Mouse (Mus musculus) cerebellum, adult 2 months (tissue): ENCODE results near the gene Zfp3. TPM values are rescaled to one million over a fixed set of nuclear protein-coding genes. Genes with fewer than 3 reads are reported as not detected.

Experiments
- DNase-seq, 2 experiments: peaks; one replicate each; pipeline ENCODE4 v3.0.0; 2021
- H3K27ac ChIP-seq: fragments of 200-500 bp; 2 replicates; pipeline ENCODE4 v1.5.1; 2012; ENCODE audit warnings: low read length, control low read depth, inconsistent platforms; ENCODE audit not compliant: insufficient read depth
- H3K27me3 ChIP-seq: fragments of 200-500 bp; 2 replicates; pipeline ENCODE4 v1.6.1; 2012; ENCODE audit warnings: inconsistent platforms, mild to moderate bottlenecking, low read length, moderate library complexity; ENCODE audit not compliant: control insufficient read depth, insufficient read depth
- H3K4me1 ChIP-seq: fragments of 200-500 bp; 2 replicates; pipeline ENCODE4 v1.6.1; 2011; ENCODE audit warnings: low read length; ENCODE audit not compliant: control insufficient read depth, insufficient read depth
- H3K4me3 ChIP-seq: fragments of 200-500 bp; replicated peaks from 2 replicates; pipeline ENCODE3; 2011; ENCODE audit warnings: mild to moderate bottlenecking, low read depth, low read length, control low read depth; ENCODE audit not compliant: insufficient read depth
- CTCF ChIP-seq: fragments of 200-500 bp; IDR thresholded peaks from 2 replicates; pipeline ENCODE4 v1.5.1; 2011; ENCODE audit warnings: low read depth, mild to moderate bottlenecking, control low read depth, low read length, moderate library complexity, borderline replicate concordance; ENCODE audit not compliant: insufficient read depth
- POLR2A ChIP-seq: fragments of 200-500 bp; IDR thresholded peaks from 2 replicates; pipeline ENCODE4 v1.6.1; 2011; ENCODE audit warnings: low read length, control low read depth, borderline replicate concordance; ENCODE audit not compliant: insufficient read depth
- WGBS: fragments of 180-500 bp; shearing (Covaris S2); methylation state at CpG from one replicate; pipeline ENCODE4 v1.1.7; 2018; 5-methylcytosine and 5-hydroxymethylcytosine counted together
- polyA plus RNA-seq: library from polyadenylated mRNA; depleted of rRNA; stranded (reverse); fragments of >200 nt; gene quantifications from 2 replicates; pipeline ENCODE4 v1.2.3, GENCODE M21; 2012; rRNA removed

The Zfp3 gene
- 10.4 and 11.1 TPM in 2 replicates for polyA plus RNA-seq

DNA sequence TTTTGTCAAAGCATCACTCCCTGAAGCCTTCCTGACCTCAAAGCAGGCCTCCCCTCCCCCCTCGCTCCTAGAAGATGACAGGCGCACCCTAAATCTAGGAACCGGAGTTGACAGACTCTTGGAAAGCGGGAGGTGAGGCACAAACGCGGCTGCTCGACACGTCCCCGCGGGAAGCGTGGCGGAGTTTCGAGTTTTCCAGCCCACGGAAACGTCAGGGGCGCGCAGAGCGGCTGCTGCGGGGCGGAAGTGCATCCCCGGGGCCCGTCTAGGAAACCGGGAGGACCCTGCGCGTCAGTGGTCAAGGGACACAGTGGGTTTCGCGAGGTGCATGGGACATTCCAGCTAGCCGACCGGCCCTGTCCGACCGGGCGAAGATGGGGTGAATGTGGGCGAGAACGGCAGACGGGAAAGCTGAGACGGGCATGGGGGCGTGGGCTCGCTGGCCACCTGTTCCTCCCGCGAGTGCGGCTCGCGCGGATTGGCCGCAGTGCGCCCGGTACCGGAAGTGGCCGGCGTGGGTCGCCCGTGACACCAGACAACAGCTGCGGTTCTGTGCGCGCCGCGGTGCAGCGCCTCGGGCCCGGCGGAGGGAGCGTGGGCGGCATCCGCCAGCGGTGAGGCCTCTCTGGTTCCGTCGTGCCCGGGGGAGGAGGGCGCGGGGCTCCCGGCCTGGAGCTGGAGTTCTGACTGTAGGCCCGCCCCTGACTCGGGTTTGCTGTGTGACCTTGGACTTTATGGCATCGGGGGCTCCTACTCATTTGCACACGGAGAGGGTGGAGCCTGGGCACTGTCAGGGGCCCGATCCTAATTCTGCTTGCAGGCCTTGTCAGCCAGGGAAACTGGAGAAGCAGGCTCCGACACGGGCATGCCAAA, at the start of gene Zfp3:
TSS of gene Zfp3 (plus strand) at position 274 of the 873 bp plus-strand sequence.
- peak; percentile 85 to 88 for DNase-seq
- Histone ChIP-seq H3K27ac (peak within 1 kb of the TSS; percentile 76), H3K4me3 (peak within 1 kb of the TSS; percentile 77), H3K27me3 (no peaks in the 10 kb centered on the region), H3K4me1 (peaks cover 10% of the 10 kb centered on the region)
- peak; percentile 45; the same call in 1 of the 2 replicates for TF ChIP-seq POLR2A
- TF ChIP-seq CTCF = no peak
- WGBS = under 1% methylated on average over 78 of the region's 78 CpGs

DNA sequence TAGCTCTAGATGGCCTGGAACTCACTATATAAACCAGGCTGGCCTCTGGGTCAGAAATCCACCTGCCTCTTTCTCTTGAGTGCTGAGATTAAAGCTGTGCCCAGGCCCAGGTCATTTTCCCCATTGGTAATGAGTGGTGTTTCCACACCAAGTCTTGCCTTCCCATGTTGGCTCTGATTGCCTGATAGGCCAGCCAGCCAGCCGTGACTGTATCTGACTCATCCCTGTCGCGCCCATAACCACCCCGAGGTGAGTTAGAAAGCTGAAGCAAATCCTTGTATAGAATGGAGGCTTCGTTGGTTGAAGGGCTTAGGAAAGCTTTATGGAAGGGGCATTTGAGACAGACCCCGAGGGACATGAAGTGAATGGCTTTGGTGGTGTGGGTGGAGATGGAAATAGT, 48.2 kb upstream of the Zfp3 start:
- Histone ChIP-seq H3K27me3 (no peaks in the 10 kb centered on the region), H3K4me3 (no peak overlapping the region), H3K27ac (no peak overlapping the region), H3K4me1 (no peaks in the 10 kb centered on the region)
- WGBS = 84% methylated on average over 6 of the region's 6 CpGs
- DNase-seq = no peak
- TF ChIP-seq CTCF (no peak), POLR2A (no peak)

DNA sequence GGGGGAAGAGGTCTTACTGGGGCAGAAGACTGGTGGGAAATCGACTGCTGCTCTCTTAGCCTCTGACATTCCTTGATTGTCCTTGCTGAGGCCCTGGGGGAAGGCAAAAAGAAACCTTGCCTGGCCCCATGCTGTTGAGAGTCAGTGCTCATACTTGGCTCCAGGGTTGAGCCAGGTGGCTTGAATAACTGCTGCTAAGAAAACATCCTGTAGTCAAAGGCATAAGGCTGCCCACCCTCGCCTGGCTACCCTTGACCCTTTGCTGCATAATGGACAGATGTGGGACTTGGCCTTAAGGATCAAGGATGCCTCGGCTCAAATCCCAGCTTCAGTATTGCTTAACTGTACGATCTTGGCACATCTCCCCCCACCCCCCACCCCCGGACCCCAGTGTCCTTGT, 45.5 kb upstream of the Zfp3 start:
- H3K27ac ChIP-seq = no peak overlapping the region
- 72% methylated on average over 5 of the region's 5 CpGs for whole genome bisulfite sequencing
- no peak for DNase-seq
- H3K4me3 ChIP-seq = no peak overlapping the region
- TF ChIP-seq POLR2A = no peak
- no peak for TF ChIP-seq CTCF
- H3K27me3 ChIP-seq = no peaks in the 10 kb centered on the region
- no peaks in the 10 kb centered on the region for H3K4me1 ChIP-seq

DNA sequence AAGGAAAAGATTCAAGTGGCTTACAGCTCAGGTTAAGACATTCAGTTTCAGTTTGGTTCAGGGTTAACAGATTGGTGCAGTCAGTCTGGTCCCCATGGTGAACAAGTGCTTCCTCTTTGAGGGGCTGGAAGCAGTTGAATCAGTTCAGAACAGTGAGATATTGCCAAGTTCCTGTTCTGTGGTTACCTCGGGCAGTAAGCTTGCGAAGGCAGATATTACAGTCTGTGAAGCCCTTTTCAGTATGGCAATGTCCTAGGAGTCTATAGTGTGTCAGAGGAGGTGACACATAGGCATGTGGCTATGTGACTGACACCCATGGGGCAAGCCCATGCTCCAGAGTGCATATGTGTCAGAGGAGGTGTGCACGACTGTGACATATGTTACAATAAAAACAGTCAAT, 43.4 kb upstream of the Zfp3 start:
- no peaks in the 10 kb centered on the region for H3K4me1 ChIP-seq
- DNase-seq = no peak
- WGBS = 88% methylated on average over 3 of the region's 3 CpGs
- no peak overlapping the region for H3K4me3 ChIP-seq
- TF ChIP-seq CTCF = no peak
- H3K27ac ChIP-seq = no peak overlapping the region
- no peaks in the 10 kb centered on the region for H3K27me3 ChIP-seq

DNA sequence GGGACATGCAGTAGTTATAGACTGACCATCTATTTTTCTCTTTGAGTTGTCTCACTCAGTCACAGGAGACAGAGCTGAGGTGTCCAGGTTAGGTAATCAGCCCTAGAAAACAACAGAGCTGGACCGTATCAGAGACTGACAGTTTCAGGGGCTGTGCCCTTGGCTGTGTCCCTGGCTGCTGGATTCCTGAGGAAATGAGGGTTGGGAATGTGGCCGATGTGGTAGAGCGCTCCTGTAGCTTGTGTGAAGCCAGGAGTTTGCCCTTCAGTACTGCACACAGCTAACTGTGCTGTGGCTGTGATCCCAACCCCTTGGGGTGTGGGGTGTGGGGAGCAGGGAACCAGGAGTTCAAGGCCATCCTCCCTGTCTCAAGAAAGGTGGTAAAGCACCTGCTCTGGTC, 42.9 kb upstream of the Zfp3 start:
- 95% methylated on average over 3 of the region's 3 CpGs for WGBS
- Histone ChIP-seq H3K27ac (no peak overlapping the region), H3K27me3 (no peaks in the 10 kb centered on the region), H3K4me1 (no peaks in the 10 kb centered on the region), H3K4me3 (no peak overlapping the region)
- DNase-seq = no peak
- TF ChIP-seq CTCF (no peak), POLR2A (no peak)

DNA sequence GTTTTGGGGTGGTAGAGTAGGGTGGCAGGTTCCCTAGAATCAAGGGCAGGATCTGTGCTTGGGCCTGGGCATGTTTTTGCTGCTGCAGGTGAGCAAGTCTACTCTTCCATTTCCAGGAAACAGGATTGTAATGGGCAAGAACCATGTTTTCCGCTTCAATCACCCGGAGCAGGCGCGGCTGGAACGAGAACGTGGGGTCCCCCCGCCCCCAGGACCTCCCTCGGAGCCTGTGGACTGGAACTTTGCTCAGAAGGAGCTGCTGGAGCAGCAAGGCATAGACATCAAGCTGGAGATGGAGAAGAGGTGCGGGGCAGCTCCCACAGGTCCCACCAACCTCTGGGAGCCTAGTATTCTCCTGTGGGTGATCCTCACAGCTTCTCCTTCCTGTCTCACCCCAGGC, 39.3 kb upstream of the Zfp3 start:
- Histone ChIP-seq H3K4me1 (no peaks in the 10 kb centered on the region), H3K4me3 (no peak overlapping the region), H3K27me3 (no peaks in the 10 kb centered on the region), H3K27ac (no peak overlapping the region)
- no peak for DNase-seq
- WGBS = 85% methylated on average over 9 of the region's 9 CpGs
- TF ChIP-seq CTCF = no peak

DNA sequence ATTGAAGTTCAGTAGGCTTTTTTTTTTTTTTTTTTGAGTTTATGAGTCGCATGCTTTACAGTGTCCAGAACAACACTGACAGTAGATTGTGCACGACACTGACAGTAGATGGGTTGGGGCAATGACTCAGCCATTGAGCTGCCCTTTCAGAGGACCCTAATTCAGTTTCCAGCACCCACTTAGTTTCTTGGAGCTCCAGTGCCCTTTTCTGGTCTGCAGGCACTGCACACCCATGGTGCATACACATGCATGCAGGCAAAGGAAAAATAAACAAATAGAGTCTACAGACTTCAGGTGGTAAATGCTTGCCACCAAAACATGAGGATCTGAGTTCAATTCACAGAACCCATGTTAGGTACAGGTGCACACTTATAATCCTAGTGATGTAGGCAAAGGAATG, 37.4 kb upstream of the Zfp3 start:
- TF ChIP-seq CTCF (no peak), POLR2A (no peak)
- Histone ChIP-seq H3K4me1 (0 out of 2 replicates have a peak, but pooled peaks cover 5% of the 10 kb centered on the region), H3K4me3 (no peak overlapping the region), H3K27ac (no peak overlapping the region), H3K27me3 (no peaks in the 10 kb centered on the region)
- WGBS = 88% methylated on average over 2 of the region's 2 CpGs
- no peak for DNase-seq

DNA sequence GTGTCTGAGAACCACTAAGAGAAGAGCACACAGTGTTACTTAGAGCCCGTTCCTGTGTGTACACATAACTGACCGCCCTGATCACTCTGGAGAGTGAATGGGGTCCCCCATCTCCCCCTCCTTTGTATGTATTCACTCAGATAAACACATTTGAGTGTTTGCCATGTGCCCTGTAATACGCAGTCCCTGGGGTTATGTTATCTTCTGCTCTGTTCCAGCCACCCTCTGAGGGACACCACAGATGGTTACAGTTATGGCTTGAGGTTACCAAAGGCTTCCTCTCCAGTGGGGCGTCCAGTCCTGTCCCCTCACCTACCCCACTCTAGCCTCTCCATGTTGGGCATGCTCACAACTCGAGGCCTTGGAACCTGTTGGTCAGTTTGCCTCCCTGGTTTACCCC, 36.6 kb upstream of the Zfp3 start:
- Histone ChIP-seq H3K4me1 (0 out of 2 replicates have a peak, but pooled peaks cover 5% of the 10 kb centered on the region), H3K27ac (no peak overlapping the region), H3K27me3 (no peaks in the 10 kb centered on the region), H3K4me3 (no peak overlapping the region)
- WGBS = 90% methylated on average over 5 of the region's 5 CpGs
- DNase-seq = no peak
- no peak for TF ChIP-seq POLR2A
- TF ChIP-seq CTCF = no peak
